8 mouse cellular contexts compared by ENCODE assay signal in genomic region chr15:77842047-77842843, GRCm38 (mm10). TPM values are rescaled to one million over a fixed set of nuclear protein-coding genes. Genes with fewer than 3 reads are reported as not detected.
DNase-seq lines count a peak whose midpoint lies in the region; ATAC-seq and TF ChIP-seq lines count a peak whose summit lies in the region.

TSS of gene Myh9 (minus strand) at chr15:77842175.

- H3K36me3 ChIP-seq in embryonic facial prominence, embryonic 14.5 days (ENCODE audit: control insufficient read depth, insufficient read depth, low read length), result no peaks in the 10 kb centered on the region
- H3K36me3 ChIP-seq in heart, adult 2 months (ENCODE audit: control insufficient read depth, insufficient read depth, low read length), result peaks cover 11% of the 10 kb centered on the region; the same call in 1 of the 2 replicates
- no peaks in the 10 kb centered on the region for H3K36me3 ChIP-seq in limb, embryonic 13.5 days
- H3K36me3 ChIP-seq in midbrain, embryonic 16.5 days (ENCODE audit: control insufficient read depth, insufficient read depth, low read length), result no peaks in the 10 kb centered on the region

- H3K9ac ChIP-seq in embryonic facial prominence, embryonic 14.5 days (ENCODE audit: low read depth, low read length), result peak within 1 kb of the TSS; percentile 90
- peak within 1 kb of the TSS; percentile 95 for H3K9ac ChIP-seq in heart, adult 2 months (ENCODE audit: low read depth, low read length)
- H3K9ac ChIP-seq in limb, embryonic 13.5 days, result peak within 1 kb of the TSS; percentile 91
- peak within 1 kb of the TSS; percentile 82 for H3K9ac ChIP-seq in midbrain, embryonic 16.5 days (ENCODE audit: low read depth, low read length)

- no peak for TF ChIP-seq CTCF in heart, adult 2 months (IDR thresholded peaks at IDR 0.05)

- peak within 1 kb of the TSS; percentile 93 for H3K4me3 ChIP-seq in embryonic facial prominence, embryonic 14.5 days (ENCODE audit: low read depth, low read length)
- H3K4me3 ChIP-seq in heart, adult 2 months, result peak within 1 kb of the TSS; percentile 87
- H3K4me3 ChIP-seq in limb, embryonic 13.5 days, result peak within 1 kb of the TSS; percentile 96
- peak within 1 kb of the TSS; percentile 71 for H3K4me3 ChIP-seq in midbrain, embryonic 16.5 days (ENCODE audit: low read depth, low read length)

- peak; percentile 92 for TF ChIP-seq POLR2A in heart, adult 2 months (IDR thresholded peaks at IDR 0.05; ENCODE audit: insufficient read depth, low read depth, low read length)

- peaks cover 6% of the 10 kb centered on the region for H3K79me2 ChIP-seq in heart, adult 2 months (replicated peaks; ENCODE audit: control insufficient read depth, insufficient read depth, low read length)

- TF ChIP-seq EP300 in heart, adult 2 months (IDR thresholded peaks at IDR 0.05; ENCODE audit: insufficient read depth, low read depth, low read length), result no peak; the same call in 1 of the 2 replicates

- peaks cover 28% of the 10 kb centered on the region for H3K4me1 ChIP-seq in embryonic facial prominence, embryonic 14.5 days (ENCODE audit: control insufficient read depth, insufficient read depth, low read length)
- peaks cover 13% of the 10 kb centered on the region for H3K4me1 ChIP-seq in heart, adult 2 months (ENCODE audit: control insufficient read depth, insufficient read depth, low read length)
- H3K4me1 ChIP-seq in limb, embryonic 13.5 days, result peaks cover 39% of the 10 kb centered on the region
- peaks cover 22% of the 10 kb centered on the region for H3K4me1 ChIP-seq in midbrain, embryonic 16.5 days (ENCODE audit: control insufficient read depth, insufficient read depth, low read length)

- H3K27me3 ChIP-seq in embryonic facial prominence, embryonic 14.5 days (replicated peaks; ENCODE audit: control insufficient read depth, insufficient read depth, low read length), result no peaks in the 10 kb centered on the region
- no peaks in the 10 kb centered on the region for H3K27me3 ChIP-seq in heart, adult 2 months (ENCODE audit: control insufficient read depth, insufficient read depth, low read length)
- H3K27me3 ChIP-seq in limb, embryonic 13.5 days, result no peaks in the 10 kb centered on the region
- H3K27me3 ChIP-seq in midbrain, embryonic 16.5 days (ENCODE audit: control insufficient read depth, insufficient read depth, low read depth, low read length), result no peaks in the 10 kb centered on the region

- H3K27ac ChIP-seq in embryonic facial prominence, embryonic 14.5 days (replicated peaks; ENCODE audit: low read depth, low read length), result peak within 1 kb of the TSS; percentile 87
- H3K27ac ChIP-seq in heart, adult 2 months, result peak within 1 kb of the TSS; percentile 98
- H3K27ac ChIP-seq in limb, embryonic 13.5 days, result peak within 1 kb of the TSS; percentile 88
- peak within 1 kb of the TSS; percentile 80 for H3K27ac ChIP-seq in midbrain, embryonic 16.5 days (ENCODE audit: low read length)

- peak within 1 kb of the TSS; percentile 70 for H3K4me2 ChIP-seq in embryonic facial prominence, embryonic 14.5 days (ENCODE audit: low read depth, low read length)
- peak within 1 kb of the TSS; percentile 95 for H3K4me2 ChIP-seq in limb, embryonic 13.5 days (replicated peaks)
- H3K4me2 ChIP-seq in midbrain, embryonic 16.5 days (ENCODE audit: low read length), result peak within 1 kb of the TSS; percentile 96

- intact Hi-C loops in heart, adult 2 months (cut with DNase I), result loop anchor here (1.0 kb wide), 1 partner anchor 44 kb away; no protein-coding TSS in a partner anchor

- DNase-seq in 3T3-L1 (ENCODE audit: low read depth, low spot score), result peak; percentile 100
- peak; percentile 92 to 98 for DNase-seq in adrenal gland, postnatal 4 days (ENCODE audit: low spot score in 2 of 2)
- DNase-seq in embryonic facial prominence, embryonic 14.5 days (ENCODE audit: low spot score), result peak; percentile 100
- DNase-seq in heart, adult 2 months, result peak; percentile 98 to 100
- DNase-seq in kidney, adult 8-10 months, result peak; percentile 100
- DNase-seq in spleen, postnatal 10 days (ENCODE audit: low spot score in 2 of 2), result peak; percentile 96 to 99

- peak; percentile 99 for ATAC-seq in embryonic facial prominence, embryonic 14.5 days (ENCODE audit: low read depth)
- peak; percentile 98 for ATAC-seq in limb, embryonic 13.5 days (ENCODE audit: low FRiP score, low read depth)
- ATAC-seq in midbrain, embryonic 16.5 days, result peak; percentile 98

- H3K9me3 ChIP-seq in embryonic facial prominence, embryonic 14.5 days (ENCODE audit: control insufficient read depth, low read length), result no peaks in the 10 kb centered on the region
- no peaks in the 10 kb centered on the region for H3K9me3 ChIP-seq in limb, embryonic 13.5 days
- no peaks in the 10 kb centered on the region for H3K9me3 ChIP-seq in midbrain, embryonic 16.5 days (replicated peaks; ENCODE audit: control insufficient read depth, low read length, poor library complexity, severe bottlenecking)

- WGBS in embryonic facial prominence, embryonic 14.5 days, result under 1% methylated on average over 27 of the region's 46 CpGs
- 0% methylated on average over 46 of the region's 46 CpGs for WGBS in heart, adult 2 months
- under 1% methylated on average over 46 of the region's 46 CpGs for WGBS in limb, embryonic 13.5 days
- WGBS in midbrain, embryonic 16.5 days, result under 1% methylated on average over 39 of the region's 46 CpGs

RNA-seq across cellular contexts. Expression of gene Myh9, which starts in this region (rescaled TPM):
- 100 to 1,000 TPM; 251 to 311 TPM for total RNA-seq in adrenal gland, postnatal 4 days (2021)
- 48.8 and 53.7 TPM in 2 replicates for polyA plus RNA-seq in embryonic facial prominence, embryonic 14.5 days (2014; fragmentation: Nextera tagmentation; extraction: Ambion mirVana)
- total RNA-seq in heart, adult 2 months (2021), result 100 to 1,000 TPM in 1 of 2 experiments, 10 to 100 TPM in 1; 88.3 to 111 TPM
- 30.4 and 46.8 TPM in 2 replicates for polyA plus RNA-seq in heart, adult 2 months (2012; rRNA removed)
- polyA plus RNA-seq in limb, embryonic 13.5 days (2015; fragmentation: Nextera tagmentation; extraction: Ambion mirVana), result 34.1 and 38.1 TPM in 2 replicates
- polyA plus RNA-seq in midbrain, embryonic 16.5 days (2015; fragmentation: Nextera tagmentation; extraction: Ambion mirVana), result 9.5 and 11.2 TPM in 2 replicates

Comparison
In these comparisons a context has a peak if more than half of its experiments do, and no peak if none do; other contexts are left out.
1. Peak in every context shown above with its lines: DNase-seq, ATAC-seq, H3K4me3 ChIP-seq and H3K27ac ChIP-seq.